Mouse (Mus musculus) liver, adult 2 months (tissue): ENCODE results near the gene Atrn.

Source experiments
- CTCF ChIP-seq: fragments of 200-500 bp; IDR thresholded peaks from 2 replicates; pipeline ENCODE4 v1.5.1; 2011; ENCODE audit warnings: low read depth, low read length, control low read depth
- POLR2A ChIP-seq: fragments of 200-500 bp; IDR thresholded peaks from 2 replicates; pipeline ENCODE4 v1.6.1; 2011; ENCODE audit warnings: low read length, control low read depth; ENCODE audit not compliant: insufficient read depth; ENCODE audit errors: extremely low read depth

GRCm38 (mm10) chr2:130961851-130962250 lies 55.6 kb downstream of the Atrn start:
- TF ChIP-seq CTCF (0 out of 2 replicates have a peak, but pooled peaks have one; percentile 26), POLR2A (no peak)
